Mouse (Mus musculus) stomach, postnatal 0 days (tissue): ENCODE measurements at regions not wholly inside any gene's neighbourhood (a gene's known extent, or its start where the extent isn't known, plus 50 kb on each side); places are given as distances from the start of the nearest gene placed in this dataset.

ENCODE experiments used
- CTCF ChIP-seq: IDR thresholded peaks from 2 replicates; pipeline ENCODE4 v1.5.1; 2016; ENCODE audit warnings: antibody characterized with exemption, low read depth, mild to moderate bottlenecking, moderate library complexity
- EP300 ChIP-seq: optimal IDR thresholded peaks from 2 replicates; pipeline ENCODE3; 2016; ENCODE audit warnings: antibody characterized with exemption

- TF ChIP-seq CTCF (no peak), EP300 (no peak)
These were observed 158.7 kb upstream of the Wscd1 start for GRCm38 (mm10) chr11:71591014-71591413.
